Mouse (Mus musculus) left cerebral cortex, adult 2 months (tissue): ENCODE results near the gene Pptc7. TPM values are rescaled to one million over a fixed set of nuclear protein-coding genes. Genes with fewer than 3 reads are reported as not detected.

Source experiments
- DNase-seq, 2 experiments: peaks; one replicate each; pipeline ENCODE4 v3.0.0; 2021 to 2022; ENCODE audit warnings: low spot score in 2 of 2, mixed read lengths in 1 of 2; ENCODE audit errors: extremely low spot score in 1 of 2
- H3K27ac ChIP-seq: fragments of 200-600 bp; 2 replicates; pipeline ENCODE4 v1.8.1; 2022
- H3K4me3 ChIP-seq: fragments of 200-600 bp; 2 replicates; pipeline ENCODE4 v1.8.1; 2022
- CTCF ChIP-seq: fragments of 200-600 bp; IDR thresholded peaks from 2 replicates; pipeline ENCODE4 v1.8.1; 2022; ENCODE audit warnings: antibody characterized with exemption, mild to moderate bottlenecking, moderate library complexity
- intact Hi-C: fragments of 180-260 bp; cut with DNase I; formaldehyde crosslinking; loops from one replicate; pipeline ENCODE4 v1.15.1; 2025
- total RNA-seq, 2 experiments: library from RNA; stranded (reverse); gene quantifications; 2 replicates each; pipeline ENCODE4 v1.2.3; 2021

Pptc7 gene
- total RNA-seq, 2 experiments from 2014 or later, result 41.2 to 42.5 TPM

DNA sequence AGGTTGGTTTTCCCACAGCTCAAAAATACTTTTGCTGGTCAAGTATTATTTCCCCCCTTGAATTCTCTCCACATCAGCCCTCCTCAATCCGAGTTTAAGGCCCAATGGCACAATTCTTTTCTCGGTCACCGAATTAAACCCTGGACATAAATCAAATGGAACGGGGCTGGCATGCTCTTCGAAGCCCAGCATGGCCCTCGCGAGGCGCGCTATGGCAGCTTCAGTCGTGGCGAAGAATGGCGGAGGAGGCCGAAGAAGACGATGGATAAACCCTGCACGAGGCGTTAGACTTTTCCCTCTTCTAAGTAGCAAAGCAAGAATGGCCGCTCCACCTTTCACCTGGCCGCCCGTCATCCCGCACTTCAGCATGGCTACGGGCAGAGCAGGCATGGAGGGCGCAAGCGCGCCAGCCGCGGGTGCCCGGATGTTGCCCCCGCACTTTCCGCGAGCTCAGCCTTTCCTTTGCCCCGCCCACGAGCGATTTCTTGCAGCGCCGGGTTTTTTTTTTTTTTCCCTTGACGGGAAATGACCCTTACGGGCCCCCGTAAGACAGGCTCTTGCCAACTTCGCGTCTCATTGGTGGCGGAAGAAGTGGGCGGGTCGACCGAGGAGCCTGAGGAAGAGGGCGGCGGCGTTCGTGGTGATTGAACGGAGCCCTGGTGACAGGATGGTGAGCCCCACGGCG is 69.8 kb downstream of the Pptc7 start, which contains the start of the genes Rad9b and Vps29:
Rad9b (minus strand) TSS at position 427 of the 685 bp plus-strand sequence.
Vps29 (plus strand) TSS at position 563 of the 685 bp plus-strand sequence.
- peak; percentile 98 to 99 for DNase-seq
- intact Hi-C loops, result loop anchor here (1.0 kb wide), 2 partner anchors 18 to 70 kb away; partner anchors contain the start of genes Fam216a and Pptc7
- peak within 1 kb of the TSS; percentile 77 for H3K4me3 ChIP-seq
- H3K27ac ChIP-seq, result peak within 1 kb of the TSS; percentile 96
- no peak for TF ChIP-seq CTCF

DNA sequence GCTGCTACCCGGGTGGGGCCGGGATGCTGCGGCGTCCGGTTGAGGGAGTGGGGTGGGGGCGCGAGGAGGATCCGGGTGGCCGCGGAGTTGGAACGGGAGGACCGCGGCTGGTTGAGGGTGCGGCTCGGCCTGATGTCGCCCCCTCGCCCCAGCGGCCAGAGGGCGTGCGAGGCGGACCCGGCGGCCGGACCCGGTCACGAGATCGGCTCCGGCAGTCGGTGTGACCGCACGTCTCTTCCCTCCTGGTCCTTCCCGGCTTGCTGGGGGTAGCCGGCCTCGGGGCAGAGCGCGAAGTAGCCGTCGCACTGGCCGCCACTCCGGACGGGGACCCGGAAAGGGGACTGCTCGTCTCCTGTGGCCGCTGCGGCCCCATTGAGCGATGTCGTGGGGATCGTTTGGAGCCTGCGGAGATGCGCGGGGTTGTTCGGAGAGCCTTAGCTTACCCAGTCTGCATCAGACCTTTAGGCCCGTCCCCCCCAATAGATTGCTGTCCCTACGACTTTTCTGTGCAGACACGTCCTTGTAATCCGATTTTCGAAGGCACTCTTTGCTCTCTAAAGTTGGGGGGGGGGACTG is 70.4 kb downstream of the Pptc7 start:
- TF ChIP-seq CTCF, result no peak
- Histone ChIP-seq H3K27ac (peak overlapping the region; percentile 96), H3K4me3 (peak overlapping the region; percentile 77)
- intact Hi-C loops, result loop anchor here (1.0 kb wide), 2 partner anchors 18 to 70 kb away; partner anchors contain the start of genes Fam216a and Pptc7
- DNase-seq, result no peak

DNA sequence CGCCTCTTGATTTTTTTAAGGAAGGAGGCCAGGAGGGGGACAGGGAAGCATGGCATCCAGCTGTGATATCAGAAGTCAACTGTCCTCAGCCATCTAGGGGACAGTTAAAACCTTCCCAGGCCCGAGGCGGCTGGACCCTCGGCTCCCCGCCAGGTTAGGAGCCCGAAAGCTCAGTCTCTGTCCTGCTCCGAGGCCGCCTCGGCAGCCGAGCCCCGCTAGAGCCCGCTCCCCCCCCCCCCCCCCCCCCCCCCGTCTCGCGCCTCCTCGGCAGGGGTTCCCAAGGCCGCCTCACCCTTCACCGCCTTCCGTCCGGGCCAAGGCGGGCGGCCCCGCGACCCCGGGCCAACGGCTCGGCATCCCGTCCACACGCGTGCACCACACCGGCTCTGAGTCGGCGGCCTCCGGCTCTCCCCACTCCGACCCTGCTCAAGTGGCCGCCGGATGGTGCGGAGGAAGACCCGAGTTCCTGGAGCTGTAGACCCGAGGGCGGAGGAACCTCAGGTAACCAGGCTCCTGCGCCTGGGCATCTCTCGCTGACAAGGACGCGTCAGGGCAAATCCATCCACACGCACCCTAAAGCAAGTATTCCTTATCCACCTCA is 87.5 kb downstream of the Pptc7 start, which contains the start of gene Gpn3:
Gpn3 (plus strand) TSS at position 286 of the 601 bp plus-strand sequence.
- H3K4me3 ChIP-seq, result peak within 1 kb of the TSS; percentile 74
- peak in 1 of 2 experiments; percentile 22 for DNase-seq
- TF ChIP-seq CTCF, result no peak
- H3K27ac ChIP-seq, result peak within 1 kb of the TSS; percentile 96
- intact Hi-C loops, result loop anchor here (1.0 kb wide), 1 partner anchor 17 kb away; the partner anchor contains the start of genes Rad9b and Vps29

DNA sequence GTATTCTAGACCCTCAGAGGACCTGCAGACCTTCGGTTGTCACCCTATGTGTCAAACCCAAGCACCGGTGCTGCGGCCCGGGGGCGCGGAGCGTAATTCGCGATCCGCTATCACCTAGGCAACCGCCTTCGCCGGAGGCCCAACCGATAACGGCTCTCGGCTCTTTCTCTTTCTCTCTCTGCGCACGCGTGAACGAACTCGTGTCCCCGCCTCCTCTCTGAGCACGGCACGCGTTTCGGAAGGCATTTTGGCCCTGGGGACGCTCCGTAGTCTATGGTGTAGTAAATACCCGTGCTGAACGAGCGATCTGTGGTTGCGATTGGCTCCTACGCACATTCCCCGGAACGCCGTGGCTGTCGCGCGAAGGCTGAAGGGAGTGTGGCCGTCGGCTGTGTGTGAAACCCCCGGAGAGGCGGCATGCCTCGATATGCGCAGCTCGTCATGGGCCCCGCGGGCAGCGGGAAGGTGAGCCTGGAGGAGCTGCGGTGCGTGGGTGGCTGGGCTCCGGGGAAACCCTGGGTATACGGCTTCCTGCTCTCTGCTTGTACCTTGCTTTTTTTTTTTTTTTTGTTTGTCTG is 88.1 kb downstream of the Pptc7 start, which contains the start of gene Fam216a:
Fam216a (minus strand) TSS at position 173 of the 578 bp plus-strand sequence.
- intact Hi-C loops, result loop anchor here (1.0 kb wide), 1 partner anchor 18 kb away; the partner anchor contains the start of genes Rad9b and Vps29
- H3K4me3 ChIP-seq, result peak within 1 kb of the TSS; percentile 74

DNA sequence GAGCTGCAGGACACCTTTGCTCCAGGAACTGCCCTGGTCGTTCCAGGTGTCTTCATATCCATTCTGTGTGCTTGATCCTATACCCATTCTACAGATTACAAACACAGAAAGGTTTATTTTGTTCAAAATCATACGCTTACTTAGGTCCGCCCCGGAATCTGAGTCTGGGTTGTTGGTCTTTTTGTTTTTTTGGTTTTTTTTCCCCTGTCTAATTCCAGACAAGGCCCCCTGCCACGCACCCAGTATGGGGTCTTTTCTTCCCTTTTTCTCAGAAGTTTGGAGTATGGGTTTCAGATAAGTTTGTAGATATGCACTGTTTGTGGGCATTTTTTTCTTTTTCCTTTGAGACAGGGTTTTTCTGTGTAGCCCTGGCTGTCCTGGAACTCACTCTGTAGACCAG is 88.7 kb downstream of the Pptc7 start:
- intact Hi-C loops, result loop anchor here (1.0 kb wide), 1 partner anchor 19 kb away; the partner anchor contains the start of genes Rad9b and Vps29
- Histone ChIP-seq H3K27ac (peak overlapping the region; percentile 96), H3K4me3 (peak overlapping the region; percentile 74)
- no peak for DNase-seq
- TF ChIP-seq CTCF, result no peak

More for the DNA sequence above, 88.1 kb downstream of the Pptc7 start, which contains the start of gene Fam216a:
- peak; percentile 100 for DNase-seq
- no peak for TF ChIP-seq CTCF
- H3K27ac ChIP-seq, result peak within 1 kb of the TSS; percentile 96

Other genes starting within 250 kb of the Pptc7 start
- 100 to 1,000 TPM; 194 to 215 TPM for gene Cux2, start 234.3 kb upstream of the Pptc7 start, total RNA-seq
- 1 to 10 TPM in 1 of 2 experiments, under 1 TPM in 1; 0.86 to 1.4 TPM for gene Myl2, start 183.4 kb upstream of the Pptc7 start, total RNA-seq
- gene Ccdc63, start 143.5 kb upstream of the Pptc7 start, total RNA-seq, result 1 to 10 TPM in 1 of 2 experiments, under 1 TPM in 1; 0.66 to 1.1 TPM
- gene Ppp1cc, start 126.1 kb upstream of the Pptc7 start, total RNA-seq, result 100 to 1,000 TPM; 176 to 195 TPM
- gene Hvcn1, start 77.6 kb upstream of the Pptc7 start, total RNA-seq, result 1 to 10 TPM; 2.1 to 2.2 TPM
- 10 to 100 TPM; 13.5 to 13.7 TPM for gene Tctn1, start 19.9 kb upstream of the Pptc7 start, total RNA-seq
- 1 to 10 TPM; 3.1 to 4.0 TPM for gene Rad9b, start 69.9 kb downstream of the Pptc7 start, total RNA-seq
- gene Vps29, start 70.0 kb downstream of the Pptc7 start, total RNA-seq, result 100 to 1,000 TPM; 180 to 190 TPM
- gene Gpn3, start 87.5 kb downstream of the Pptc7 start, total RNA-seq, result 10 to 100 TPM; 24.9 to 27.5 TPM
- 10 to 100 TPM; 68.0 to 73.4 TPM for gene Fam216a, start 88.0 kb downstream of the Pptc7 start, total RNA-seq
- 100 to 1,000 TPM; 200 to 216 TPM for gene Arpc3, start 107.5 kb downstream of the Pptc7 start, total RNA-seq
- 10 to 100 TPM; 28.6 to 29.5 TPM for gene Anapc7, start 137.3 kb downstream of the Pptc7 start, total RNA-seq
- gene Atp2a2, start 217.9 kb downstream of the Pptc7 start, total RNA-seq, result 100 to 1,000 TPM; 670 to 735 TPM